Mouse (Mus musculus): ENCODE measurements around the gene Ankrd55.

Ankrd55 gene

DNA sequence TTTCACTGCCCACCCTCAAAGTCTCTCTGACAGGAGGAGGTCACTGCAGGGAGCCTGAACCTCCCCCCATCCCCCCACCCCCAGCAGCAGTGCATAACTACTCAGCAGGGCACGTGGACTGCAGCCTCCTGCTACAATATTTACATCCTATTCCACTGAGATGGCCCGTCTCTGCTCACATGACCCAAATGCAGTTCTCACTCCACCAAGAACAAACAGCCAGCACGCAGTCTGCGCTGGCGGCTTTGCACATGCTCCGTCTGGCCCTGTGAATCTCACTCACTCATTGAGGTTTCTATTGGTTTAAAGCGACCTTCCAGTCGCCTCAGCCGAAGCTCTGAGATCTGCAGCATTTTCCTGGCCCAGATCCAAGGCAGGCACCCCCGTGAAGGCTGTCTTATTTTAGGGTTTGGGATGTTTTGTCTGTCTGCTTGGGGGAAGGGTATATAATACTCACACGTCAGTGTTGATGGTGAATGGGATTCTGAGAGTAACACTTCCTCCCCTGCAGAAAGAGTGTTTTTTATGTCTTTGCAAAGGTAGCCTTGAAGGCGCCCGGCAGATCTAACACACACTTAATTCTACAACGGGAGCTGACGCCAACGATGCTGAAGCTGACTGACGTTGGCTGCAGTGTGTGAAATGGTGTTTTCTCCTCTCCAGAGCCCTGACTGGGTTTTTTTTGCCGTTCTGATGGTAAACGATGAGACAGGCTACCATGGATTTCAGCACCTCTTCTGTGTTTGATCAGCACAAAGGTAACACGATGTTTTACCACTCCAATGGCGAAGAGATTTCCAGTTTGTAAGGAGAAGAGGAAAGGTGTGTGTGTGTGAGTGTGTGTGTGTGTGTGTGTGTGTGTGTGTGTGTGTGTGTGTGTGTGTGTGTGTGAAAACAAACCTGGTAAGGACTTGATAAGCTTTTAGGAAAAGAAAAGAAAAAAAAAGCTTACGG lies at the start of gene Ankrd55:
TSS of gene Ankrd55 (plus strand) at position 227 of the 954 bp plus-strand sequence.
- DNase-seq = peak; percentile 20 to 24

DNA sequence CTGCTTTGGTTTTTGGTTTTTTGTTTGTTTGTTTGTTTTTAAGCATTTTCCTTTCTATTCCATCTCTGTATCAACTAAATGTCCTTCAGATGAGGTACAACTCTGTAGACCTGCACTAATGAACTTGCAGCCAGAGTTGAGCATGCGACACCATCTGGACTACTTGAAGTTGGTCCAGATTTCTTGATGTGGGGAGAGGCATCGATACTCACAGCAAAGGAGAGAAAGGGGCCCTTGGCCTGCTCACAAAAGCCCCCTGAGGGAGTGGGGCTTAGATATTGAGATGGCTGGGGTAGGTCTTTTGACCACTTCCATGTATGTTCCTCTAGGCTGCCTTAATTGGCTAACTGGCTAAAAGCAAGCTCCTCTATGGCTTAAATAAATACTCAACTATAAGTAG lies 49.0 kb upstream of the Ankrd55 start:
- DNase-seq = no peak

DNA sequence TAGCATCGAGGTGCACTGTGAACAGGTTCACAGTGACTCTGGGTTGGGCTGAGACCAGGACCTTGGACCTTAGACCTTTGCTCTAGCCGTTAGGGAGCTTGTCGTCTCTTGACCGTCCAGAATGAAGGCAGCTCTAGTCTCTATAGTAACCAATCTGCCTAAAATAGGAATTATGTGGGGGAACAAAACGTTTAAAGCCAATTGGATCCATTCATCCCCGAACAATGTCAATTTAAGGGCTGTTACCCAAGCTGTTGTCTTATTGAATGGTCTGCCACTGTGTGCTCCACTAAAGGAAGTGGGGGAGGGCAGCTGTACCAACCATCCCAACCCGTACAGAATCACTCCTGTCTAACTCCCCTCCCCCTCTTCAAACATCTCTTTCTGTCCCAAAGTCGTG lies 46.8 kb upstream of the Ankrd55 start:
- DNase-seq = no peak

DNA sequence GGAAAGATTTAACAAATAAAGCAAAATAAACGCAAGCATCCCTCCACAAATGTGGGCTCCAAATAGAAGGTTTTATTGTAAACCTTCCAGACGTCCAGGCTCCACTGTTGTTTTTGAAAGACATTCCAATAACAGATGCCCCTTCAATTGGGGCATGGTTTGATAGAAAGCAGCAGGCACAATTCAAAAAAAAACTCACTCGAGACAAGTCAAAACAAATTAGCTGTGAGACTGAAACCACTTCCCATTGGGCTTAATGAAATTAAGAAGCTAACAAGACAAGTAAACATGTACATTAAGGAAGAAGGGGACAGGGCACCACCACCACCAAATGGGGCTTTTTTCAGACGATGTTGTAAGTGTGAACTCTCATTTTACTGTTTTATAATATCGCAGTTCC lies 43.1 kb upstream of the Ankrd55 start:
- DNase-seq = no peak

DNA sequence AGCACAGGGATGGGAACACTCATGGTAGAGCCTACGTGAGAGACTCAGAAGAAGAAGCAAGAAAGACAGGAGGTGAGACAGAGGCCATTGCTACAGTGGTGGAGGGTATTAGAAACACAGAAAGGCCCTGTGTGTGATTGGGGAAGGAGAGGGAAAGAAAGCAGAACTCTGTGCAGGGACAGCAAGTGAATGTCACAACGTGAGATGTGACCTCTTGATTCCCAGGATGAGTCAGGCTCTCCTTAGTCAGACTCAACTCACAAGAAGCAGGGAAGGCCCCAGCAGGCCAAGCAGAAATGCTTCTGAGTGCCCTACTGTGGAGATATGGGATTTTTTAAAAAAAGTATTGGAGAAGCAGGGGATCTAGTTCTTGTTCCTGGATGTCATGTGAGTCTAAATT lies 36.8 kb upstream of the Ankrd55 start:
- no peak for DNase-seq

DNA sequence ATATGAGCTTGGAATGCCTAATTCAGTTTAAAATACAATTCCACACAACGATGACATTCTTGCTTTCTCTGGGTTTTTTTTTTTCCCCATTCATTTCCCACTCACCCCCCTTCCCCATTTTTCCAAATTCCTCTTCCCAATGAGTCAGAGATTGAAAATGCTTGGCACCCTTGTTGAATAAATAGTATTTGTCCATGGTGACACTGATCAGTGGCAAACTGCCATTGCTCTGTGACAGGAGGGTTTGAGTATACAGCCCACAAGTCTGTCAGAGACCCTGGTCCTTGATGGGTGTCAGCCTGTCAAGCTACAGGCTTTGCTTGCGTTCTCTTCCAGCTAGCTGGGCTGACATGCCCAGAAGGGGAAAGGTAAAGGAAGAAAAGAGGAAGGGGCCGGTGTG lies 36.2 kb upstream of the Ankrd55 start:
- DNase-seq = no peak

DNA sequence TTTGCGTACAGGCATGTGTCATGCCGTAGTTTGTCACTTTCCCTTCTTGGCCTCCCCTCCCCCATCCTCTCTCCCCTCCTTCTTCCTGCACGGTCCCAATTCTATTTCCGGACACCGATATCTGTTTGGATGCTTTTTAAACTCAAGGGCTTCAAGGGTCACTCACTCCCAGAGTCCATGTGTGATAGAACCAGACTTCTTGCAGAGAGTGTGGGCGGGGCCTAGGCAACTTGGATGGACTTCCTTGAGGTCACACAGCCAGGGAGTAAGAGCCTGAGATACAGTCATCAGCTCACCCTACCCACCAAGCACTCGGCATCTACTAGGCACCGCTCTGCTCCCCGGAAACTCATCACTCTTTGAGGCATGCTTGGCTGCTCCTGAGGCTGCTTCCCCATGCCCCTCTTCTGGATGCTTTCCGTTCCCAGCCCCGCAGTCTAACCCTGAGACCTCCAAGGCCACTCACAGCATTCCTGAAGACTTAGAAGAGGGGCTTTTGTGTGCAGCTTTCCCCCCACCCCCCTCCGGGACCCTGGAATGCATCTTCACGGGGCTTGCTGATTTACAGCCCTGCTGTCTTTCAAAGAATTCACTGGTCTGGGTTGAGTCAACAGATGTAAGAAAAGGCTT lies 35.1 kb upstream of the Ankrd55 start:
- DNase-seq = no peak

DNA sequence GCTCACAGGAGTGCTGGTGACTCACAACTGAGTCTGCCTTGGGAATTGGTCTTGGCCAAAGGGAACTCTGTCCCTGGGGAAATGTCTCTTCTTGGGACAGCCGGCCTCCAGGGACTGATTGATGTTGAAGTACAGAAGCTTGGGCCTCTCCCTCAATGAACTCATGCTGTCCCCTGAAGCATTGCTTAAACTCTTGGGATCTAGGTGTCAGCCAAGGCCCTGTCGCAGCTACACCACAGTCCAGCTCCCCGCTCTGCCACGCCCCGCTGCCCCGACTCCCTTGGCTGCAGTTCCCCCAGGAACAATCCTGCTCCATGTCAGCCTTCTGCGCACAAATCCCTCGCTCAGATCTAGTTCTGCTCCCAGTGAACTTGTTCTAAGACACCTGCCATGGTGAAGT lies 34.1 kb upstream of the Ankrd55 start:
- no peak for DNase-seq

DNA sequence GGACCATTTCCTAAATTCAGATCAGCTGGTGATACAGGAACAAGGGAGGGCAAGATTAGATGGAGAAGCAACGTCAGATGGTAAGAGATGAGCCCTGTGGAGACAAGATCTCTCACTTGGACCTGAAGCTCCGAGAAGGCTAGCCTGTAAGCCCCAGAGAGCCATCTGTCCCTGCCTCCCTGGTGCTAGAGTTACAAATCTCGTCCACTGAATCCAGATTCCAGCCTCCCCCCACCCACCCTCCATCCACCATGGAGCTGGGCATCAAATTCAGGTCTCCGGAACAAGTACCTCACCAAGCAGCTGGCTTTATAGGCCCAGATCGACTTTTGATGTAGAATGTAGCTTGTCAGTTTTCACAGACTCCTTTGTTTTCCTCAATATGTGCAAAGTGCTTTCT lies 32.4 kb upstream of the Ankrd55 start:
- DNase-seq = no peak

DNA sequence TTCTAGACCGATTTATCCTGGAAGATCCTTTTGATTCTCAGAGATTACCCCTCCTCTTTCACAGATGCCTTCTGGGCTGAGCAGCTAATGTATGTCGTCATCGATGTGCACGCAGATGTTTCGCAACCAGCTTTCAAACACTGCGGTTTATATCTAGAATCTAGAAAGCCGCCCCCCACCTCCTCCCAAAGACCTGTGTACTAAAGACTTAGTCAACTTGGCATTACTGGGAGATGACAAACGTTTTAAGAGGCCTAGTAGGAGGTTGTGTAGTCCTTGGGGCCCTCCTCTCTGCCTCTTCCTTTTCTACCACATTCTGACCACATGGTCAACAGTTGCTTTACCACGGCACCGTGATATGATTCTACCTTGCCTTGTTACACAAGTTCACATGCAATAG lies 29.8 kb upstream of the Ankrd55 start:
- DNase-seq = no peak

DNA sequence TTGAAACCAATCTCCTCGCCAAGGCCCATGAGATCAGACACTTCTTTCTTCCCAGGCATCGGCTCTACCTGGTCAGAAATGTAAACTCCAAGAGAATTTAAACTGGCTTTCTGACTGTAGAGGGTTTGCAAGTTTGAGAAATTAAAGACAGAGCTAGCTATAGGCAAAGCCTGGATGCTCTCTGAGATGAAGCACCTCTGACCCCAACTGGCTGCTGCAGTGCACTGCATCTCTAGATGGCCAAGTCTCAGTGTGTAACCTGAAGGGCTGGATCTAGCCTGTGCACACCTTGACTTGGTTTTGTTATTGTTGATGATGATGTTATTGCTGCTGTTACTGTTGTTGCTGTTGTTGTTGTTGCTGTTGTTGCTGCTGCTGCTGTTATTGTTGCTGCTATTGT lies 28.9 kb upstream of the Ankrd55 start:
- peak; percentile 64 to 76 for DNase-seq

DNA sequence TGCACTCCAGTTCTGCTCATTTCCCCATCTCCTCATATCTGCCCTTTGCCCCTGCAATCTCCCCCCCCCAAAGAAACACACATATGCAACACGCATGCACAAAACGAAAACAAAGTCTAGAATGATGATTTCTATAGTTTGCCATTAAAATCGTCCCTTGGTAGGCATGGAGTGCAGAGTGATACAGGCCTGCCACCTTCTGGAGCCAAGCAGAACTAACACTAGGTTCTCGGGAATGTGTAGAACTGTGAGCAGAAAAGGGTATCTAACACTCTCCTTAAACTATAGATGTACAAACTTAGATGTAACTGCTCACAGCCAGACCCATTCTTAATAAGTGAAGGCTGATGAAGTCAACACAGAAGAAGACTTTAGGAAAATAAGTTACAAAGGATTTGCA lies 23.6 kb upstream of the Ankrd55 start:
- peak in 1 of 2 experiments; percentile 27 for DNase-seq

DNA sequence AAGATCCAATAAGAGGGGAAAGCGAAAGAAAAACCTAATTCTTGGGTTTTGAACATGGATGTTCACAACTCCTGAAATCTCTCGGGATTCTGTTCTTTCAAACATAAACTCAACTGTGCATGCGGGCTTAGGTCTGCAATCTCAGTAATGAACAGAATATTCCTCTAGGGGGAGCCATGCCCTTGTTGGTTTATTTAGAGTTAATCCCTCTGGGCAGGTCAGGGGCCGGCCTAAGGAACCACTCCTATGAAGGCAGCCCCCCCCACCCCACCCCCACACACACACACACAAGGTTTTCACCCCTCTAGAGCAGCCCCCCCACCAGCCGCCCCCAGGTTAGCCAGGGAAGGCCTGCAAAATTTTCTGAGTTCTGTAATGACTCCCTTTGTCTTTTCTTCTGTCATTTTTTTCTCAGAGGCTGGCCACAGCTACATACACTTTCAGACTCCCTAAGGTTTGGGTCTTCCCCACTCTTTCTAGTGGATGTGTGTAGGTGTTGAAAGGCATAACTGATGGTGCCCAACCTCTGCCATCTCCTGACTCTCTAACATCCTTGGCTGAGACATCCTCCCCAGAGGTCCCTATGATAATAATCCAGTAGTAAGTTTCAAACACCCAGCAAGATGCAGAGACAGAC lies 16.2 kb upstream of the Ankrd55 start:
- DNase-seq = peak in 1 of 2 experiments; percentile 28

DNA sequence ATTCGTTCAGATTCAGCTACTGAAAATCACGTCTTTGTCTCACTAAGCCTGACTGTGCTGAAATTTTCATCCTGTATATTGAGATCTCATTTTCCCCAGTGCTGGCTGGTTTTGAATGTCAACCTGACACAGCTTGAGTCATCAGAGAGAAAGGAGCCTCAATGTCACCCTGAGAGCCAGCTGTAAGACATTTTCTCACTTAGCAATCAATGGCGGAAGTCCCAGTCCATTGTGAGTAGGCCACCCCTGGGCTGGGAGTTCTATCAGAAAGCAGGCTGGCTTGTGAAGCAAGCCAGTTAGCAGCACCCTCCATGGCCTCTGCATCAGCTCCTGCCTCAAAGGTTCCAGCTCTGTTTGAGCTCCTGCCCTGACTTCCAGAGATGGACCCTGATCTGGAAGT lies 13.6 kb upstream of the Ankrd55 start:
- no peak for DNase-seq

DNA sequence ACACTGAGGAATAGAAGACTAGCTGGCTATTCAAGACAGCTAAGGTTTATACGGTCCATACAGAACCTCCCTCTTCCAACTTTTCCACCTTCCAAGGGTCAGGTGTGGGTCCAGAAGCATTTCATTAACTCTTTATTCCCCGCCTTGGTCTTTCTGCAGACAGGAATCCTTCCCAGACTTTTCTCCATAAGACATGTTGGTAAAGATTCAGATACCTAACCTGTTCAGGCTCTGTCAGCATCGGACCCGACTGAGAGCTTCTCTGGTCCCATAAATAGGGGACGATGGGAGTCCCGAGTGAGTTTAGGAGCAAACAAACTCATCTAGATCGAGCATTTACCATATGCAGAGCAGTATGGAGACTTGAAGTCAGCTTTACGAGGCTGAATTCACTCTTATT lies 12.3 kb upstream of the Ankrd55 start:
- DNase-seq = no peak

DNA sequence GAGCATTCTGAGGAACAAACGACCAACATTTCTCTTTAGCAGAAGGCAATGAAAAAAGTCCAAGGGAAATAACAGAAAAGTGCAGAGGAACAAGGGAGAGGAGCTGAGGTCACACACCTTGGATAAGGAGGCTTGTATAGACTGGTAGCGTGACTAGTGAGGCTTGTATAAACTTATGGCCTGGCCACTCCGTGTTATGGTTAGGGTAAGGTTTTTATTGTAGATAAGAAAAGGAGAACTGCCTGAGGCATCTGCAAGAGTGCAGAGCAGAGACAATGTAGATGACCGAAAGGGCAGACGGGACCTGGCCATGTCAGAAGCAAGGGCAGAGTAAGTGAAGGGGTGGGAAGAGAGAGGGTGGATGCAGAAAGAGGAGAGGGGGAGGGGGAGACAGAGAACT lies 10.7 kb upstream of the Ankrd55 start:
- no peak for DNase-seq

DNA sequence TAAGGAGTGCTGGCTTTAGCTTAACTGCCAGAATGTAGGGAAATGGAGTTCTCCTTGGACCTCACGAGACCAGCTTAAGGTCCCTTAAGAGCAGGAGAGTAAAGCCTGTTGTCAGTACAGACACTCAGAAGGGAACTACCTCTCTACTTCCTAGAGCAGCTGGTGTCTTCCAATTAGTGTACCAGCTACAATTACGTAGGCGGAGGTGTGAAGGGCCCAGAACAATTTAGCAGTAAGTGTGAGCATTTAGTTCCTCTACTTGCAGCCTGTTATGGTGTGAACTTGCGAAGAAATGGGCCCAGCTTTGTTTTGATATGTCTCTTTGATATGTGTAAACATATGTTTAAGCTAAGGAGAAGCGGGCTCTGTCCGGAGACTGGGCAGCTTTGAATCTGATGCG lies 10.0 kb upstream of the Ankrd55 start:
- no peak for DNase-seq

DNA sequence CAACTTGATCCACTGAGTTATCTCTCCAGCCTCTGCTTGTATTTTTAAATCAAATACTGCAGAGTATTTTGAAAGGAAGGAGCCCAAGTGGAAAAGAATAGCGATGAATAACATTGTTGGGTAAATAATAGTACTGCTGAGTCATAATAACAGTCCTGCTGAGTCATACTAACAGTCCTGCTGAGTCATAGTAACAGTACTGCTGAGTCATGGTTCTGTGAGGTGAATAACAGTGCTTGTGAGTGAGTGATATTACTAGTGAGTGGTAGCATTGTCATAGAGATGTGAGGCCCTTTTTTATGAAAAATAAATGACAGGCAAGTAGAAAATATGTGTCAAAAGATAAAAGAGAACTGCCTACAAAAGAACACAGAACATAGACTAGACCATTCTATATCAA lies 1.1 kb upstream of the Ankrd55 start:
- no peak for DNase-seq

DNA sequence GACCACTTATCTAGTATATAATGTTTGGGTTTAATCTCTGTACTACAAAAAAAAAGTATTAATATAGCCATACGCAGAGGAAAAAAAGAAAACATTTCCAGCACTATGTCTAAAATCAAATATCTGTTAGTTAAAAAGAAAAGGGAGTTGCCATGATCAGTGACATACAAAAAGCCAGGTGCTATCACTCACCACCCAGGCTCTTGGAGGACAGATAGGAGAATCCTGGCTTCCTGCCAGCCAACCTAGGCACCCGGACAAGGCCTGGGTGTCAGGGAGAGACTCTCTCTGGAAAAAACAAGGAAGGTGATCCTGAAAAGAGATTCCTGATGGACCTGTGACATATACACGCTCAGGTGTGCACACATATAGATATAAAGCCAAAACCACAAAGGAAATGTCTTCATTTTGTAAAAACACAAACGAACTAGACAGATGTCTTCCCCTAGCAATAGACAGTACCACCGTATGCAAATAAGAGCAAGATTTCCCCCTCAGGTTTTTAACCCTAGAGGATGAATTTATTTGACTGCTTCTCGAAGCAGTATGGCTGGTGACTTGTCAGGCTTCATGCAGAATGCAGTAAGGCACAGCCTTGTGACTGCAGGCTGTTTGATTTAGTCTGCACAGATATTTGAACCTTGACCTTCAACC lies 553 bp upstream of the Ankrd55 start:
- no peak for DNase-seq

DNA sequence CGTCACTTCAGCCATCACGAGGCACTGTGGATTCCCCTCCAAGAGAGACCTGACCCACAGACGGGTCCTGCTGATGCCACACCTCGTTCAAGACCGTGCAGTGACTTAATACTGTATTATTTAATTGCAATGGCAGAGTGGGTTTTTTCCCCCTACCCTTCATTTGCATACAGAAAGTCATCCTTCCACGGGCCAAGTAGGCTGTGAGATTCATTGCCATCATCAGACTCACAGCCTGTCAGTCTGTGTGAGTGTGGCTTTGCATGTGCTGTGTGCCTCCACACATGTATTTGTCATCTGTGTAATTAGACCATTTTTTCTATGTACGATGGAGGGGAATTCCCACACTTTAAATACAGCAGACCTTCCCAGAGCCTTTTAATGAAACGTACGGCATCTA lies 1.1 kb downstream of the Ankrd55 start:
- no peak for DNase-seq

DNA sequence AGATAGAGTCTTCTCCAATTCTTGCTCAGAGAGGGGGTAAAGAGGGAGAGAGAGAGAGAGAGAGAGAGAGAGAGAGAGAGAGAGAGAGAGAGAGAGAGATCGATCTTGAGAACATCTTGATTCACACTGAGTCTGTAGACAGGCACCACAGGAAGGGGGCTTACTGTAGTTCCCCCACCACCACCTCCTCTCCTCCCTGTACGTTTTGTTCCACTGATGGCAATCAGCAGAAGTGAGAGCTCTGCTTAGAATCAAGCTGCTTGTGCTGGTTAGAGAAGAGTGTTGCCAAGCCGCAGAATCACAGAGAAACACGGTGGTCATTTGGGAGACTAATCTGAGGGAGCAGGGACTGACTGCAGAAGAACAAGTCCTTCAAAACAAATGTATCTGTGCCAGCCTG lies 1.7 kb downstream of the Ankrd55 start:
- DNase-seq = no peak

DNA sequence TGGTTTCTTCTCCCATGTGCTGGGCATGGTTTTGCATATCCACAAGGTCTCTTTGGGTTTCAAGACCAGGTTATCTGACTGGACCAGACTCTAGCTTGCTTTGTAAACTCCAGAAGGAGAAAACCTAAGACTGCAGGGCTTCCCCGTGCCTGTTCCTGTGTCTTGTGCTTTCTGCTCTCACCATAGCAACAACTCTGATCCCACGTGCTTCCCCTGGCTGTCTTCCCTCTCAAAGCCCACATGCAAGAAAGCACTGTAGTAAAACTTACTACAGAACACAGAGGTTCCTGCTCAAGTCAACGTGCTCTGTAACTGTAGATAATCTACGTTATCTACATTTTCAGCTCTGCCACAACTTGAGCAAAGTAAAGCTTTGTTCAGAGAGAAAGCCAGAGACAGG lies 4.2 kb downstream of the Ankrd55 start:
- no peak for DNase-seq

DNA sequence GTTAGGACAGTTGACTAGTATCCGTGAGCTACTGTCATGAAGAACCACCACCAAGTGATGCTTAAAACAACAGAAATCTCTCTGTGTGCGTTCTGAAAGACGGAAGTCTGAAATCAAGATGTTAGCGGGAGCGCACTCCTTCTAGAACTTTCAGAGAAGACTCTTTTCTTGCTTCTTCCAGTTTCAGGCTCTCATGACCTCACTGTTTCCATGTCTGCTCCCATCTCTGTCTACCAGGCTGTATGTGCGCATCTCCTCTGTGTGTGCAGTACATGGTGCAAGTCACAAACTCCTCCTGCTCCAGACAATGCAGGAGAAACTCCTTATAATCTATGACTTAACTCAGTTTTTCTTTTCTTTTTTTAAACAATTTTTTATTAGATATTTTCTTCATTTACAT lies 4.8 kb downstream of the Ankrd55 start:
- no peak for DNase-seq
